Mouse (Mus musculus): ENCODE results near the gene Gsdmc3. TPM values are rescaled to one million over a fixed set of nuclear protein-coding genes. Genes with fewer than 3 reads are reported as not detected.
"Not testable (repeated sequence)": the region's sequence is repeated elsewhere in the genome, so short reads cannot be mapped to it uniquely, and the experiment has no call there.

Gsdmc3 gene
- polyA plus RNA-seq (2014; fragmentation: Nextera tagmentation; extraction: Ambion mirVana), result not detected in 2 replicates

GRCm38 (mm10) chr15:63878458-63878857 lies at the start of gene Gsdmc3:
Gene Gsdmc3, minus strand, starts transcription at chr15:63878558.
- not testable (repeated sequence) for DNase-seq (ENCODE audit: low spot score); H3K27ac ChIP-seq (replicated peaks; ENCODE audit: low read depth, low read length); H3K4me3 ChIP-seq (ENCODE audit: low read depth, low read length); H3K36me3 ChIP-seq (replicated peaks; ENCODE audit: control insufficient read depth, insufficient read depth, low read depth, low read length); H3K9ac ChIP-seq (replicated peaks; ENCODE audit: low read length); ATAC-seq (replicated peaks; ENCODE audit: insufficient number of reproducible peaks, low FRiP score, low TSS enrichment, low read depth); H3K4me2 ChIP-seq (ENCODE audit: low read depth, low read length); H3K4me1 ChIP-seq (ENCODE audit: control insufficient read depth, insufficient read depth, low read length); H3K27me3 ChIP-seq (ENCODE audit: control insufficient read depth, insufficient read depth, low read length); H3K9me3 ChIP-seq (replicated peaks; ENCODE audit: control insufficient read depth, low read length)
- 82% methylated on average over 1 of the region's 3 CpGs for WGBS

GRCm38 (mm10) chr15:63926201-63926600 lies 47.8 kb upstream of the Gsdmc3 start:
- Histone ChIP-seq H3K27me3 (ENCODE audit: control insufficient read depth, insufficient read depth, low read length) (no peaks in the 10 kb centered on the region), H3K4me3 (ENCODE audit: low read depth, low read length) (no peak overlapping the region), H3K9me3 (replicated peaks; ENCODE audit: control insufficient read depth, low read length) (no peaks in the 10 kb centered on the region), H3K9ac (replicated peaks; ENCODE audit: low read length) (no peak overlapping the region), H3K27ac (replicated peaks; ENCODE audit: low read depth, low read length) (no peak overlapping the region), H3K36me3 (replicated peaks; ENCODE audit: control insufficient read depth, insufficient read depth, low read depth, low read length) (no peaks in the 10 kb centered on the region), H3K4me2 (ENCODE audit: low read depth, low read length) (no peak overlapping the region), H3K4me1 (ENCODE audit: control insufficient read depth, insufficient read depth, low read length) (no peaks in the 10 kb centered on the region)
- WGBS, result 86% methylated on average over 3 of the region's 3 CpGs
- ATAC-seq (replicated peaks; ENCODE audit: insufficient number of reproducible peaks, low FRiP score, low TSS enrichment, low read depth) (no peak), DNase-seq (ENCODE audit: low spot score) (no peak)

GRCm38 (mm10) chr15:63924484-63924883 lies 46.1 kb upstream of the Gsdmc3 start:
- no peak for DNase-seq (ENCODE audit: low spot score)
- 80% methylated on average over 1 of the region's 1 CpGs for WGBS
- H3K9ac ChIP-seq (replicated peaks; ENCODE audit: low read length), result no peak overlapping the region

GRCm38 (mm10) chr15:63921618-63922017 lies 43.3 kb upstream of the Gsdmc3 start:
- not testable (repeated sequence) for H3K4me2 ChIP-seq (ENCODE audit: low read depth, low read length); H3K27ac ChIP-seq (replicated peaks; ENCODE audit: low read depth, low read length); H3K4me3 ChIP-seq (ENCODE audit: low read depth, low read length); H3K9me3 ChIP-seq (replicated peaks; ENCODE audit: control insufficient read depth, low read length); DNase-seq (ENCODE audit: low spot score); H3K36me3 ChIP-seq (replicated peaks; ENCODE audit: control insufficient read depth, insufficient read depth, low read depth, low read length); H3K4me1 ChIP-seq (ENCODE audit: control insufficient read depth, insufficient read depth, low read length); ATAC-seq (replicated peaks; ENCODE audit: insufficient number of reproducible peaks, low FRiP score, low TSS enrichment, low read depth); H3K9ac ChIP-seq (replicated peaks; ENCODE audit: low read length); H3K27me3 ChIP-seq (ENCODE audit: control insufficient read depth, insufficient read depth, low read length)
- 71% methylated on average over 2 of the region's 5 CpGs for WGBS

More at GRCm38 (mm10) chr15:63924484-63924883, 46.1 kb upstream of the Gsdmc3 start:
- Histone ChIP-seq H3K27ac (replicated peaks; ENCODE audit: low read depth, low read length) (no peak overlapping the region), H3K36me3 (replicated peaks; ENCODE audit: control insufficient read depth, insufficient read depth, low read depth, low read length) (no peaks in the 10 kb centered on the region), H3K27me3 (ENCODE audit: control insufficient read depth, insufficient read depth, low read length) (no peaks in the 10 kb centered on the region), H3K9me3 (replicated peaks; ENCODE audit: control insufficient read depth, low read length) (no peaks in the 10 kb centered on the region), H3K4me3 (ENCODE audit: low read depth, low read length) (no peak overlapping the region), H3K4me1 (ENCODE audit: control insufficient read depth, insufficient read depth, low read length) (no peaks in the 10 kb centered on the region), H3K4me2 (ENCODE audit: low read depth, low read length) (no peak overlapping the region)
- no peak for ATAC-seq (replicated peaks; ENCODE audit: insufficient number of reproducible peaks, low FRiP score, low TSS enrichment, low read depth)

GRCm38 (mm10) chr15:63919728-63920127 lies 41.4 kb upstream of the Gsdmc3 start:
- 71% methylated on average over 1 of the region's 2 CpGs for WGBS
- not testable (repeated sequence) for DNase-seq (ENCODE audit: low spot score); H3K36me3 ChIP-seq (replicated peaks; ENCODE audit: control insufficient read depth, insufficient read depth, low read depth, low read length); H3K4me2 ChIP-seq (ENCODE audit: low read depth, low read length); H3K4me1 ChIP-seq (ENCODE audit: control insufficient read depth, insufficient read depth, low read length); H3K27ac ChIP-seq (replicated peaks; ENCODE audit: low read depth, low read length); ATAC-seq (replicated peaks; ENCODE audit: insufficient number of reproducible peaks, low FRiP score, low TSS enrichment, low read depth); H3K9ac ChIP-seq (replicated peaks; ENCODE audit: low read length); H3K9me3 ChIP-seq (replicated peaks; ENCODE audit: control insufficient read depth, low read length); H3K4me3 ChIP-seq (ENCODE audit: low read depth, low read length); H3K27me3 ChIP-seq (ENCODE audit: control insufficient read depth, insufficient read depth, low read length)

GRCm38 (mm10) chr15:63916584-63916983 lies 38.2 kb upstream of the Gsdmc3 start:
- not testable (repeated sequence) for H3K36me3 ChIP-seq (replicated peaks; ENCODE audit: control insufficient read depth, insufficient read depth, low read depth, low read length); DNase-seq (ENCODE audit: low spot score); H3K4me1 ChIP-seq (ENCODE audit: control insufficient read depth, insufficient read depth, low read length)

GRCm38 (mm10) chr15:63912197-63912596 lies 33.8 kb upstream of the Gsdmc3 start, which contains the start of gene Gsdmc4:
Gene Gsdmc4, minus strand, starts transcription at chr15:63912297.
- not testable (repeated sequence) for ATAC-seq (replicated peaks; ENCODE audit: insufficient number of reproducible peaks, low FRiP score, low TSS enrichment, low read depth); H3K36me3 ChIP-seq (replicated peaks; ENCODE audit: control insufficient read depth, insufficient read depth, low read depth, low read length); DNase-seq (ENCODE audit: low spot score); H3K4me3 ChIP-seq (ENCODE audit: low read depth, low read length); H3K9me3 ChIP-seq (replicated peaks; ENCODE audit: control insufficient read depth, low read length); H3K27me3 ChIP-seq (ENCODE audit: control insufficient read depth, insufficient read depth, low read length); H3K27ac ChIP-seq (replicated peaks; ENCODE audit: low read depth, low read length); H3K4me1 ChIP-seq (ENCODE audit: control insufficient read depth, insufficient read depth, low read length); H3K9ac ChIP-seq (replicated peaks; ENCODE audit: low read length); H3K4me2 ChIP-seq (ENCODE audit: low read depth, low read length)
- 78% methylated on average over 2 of the region's 2 CpGs for WGBS

More at GRCm38 (mm10) chr15:63916584-63916983, 38.2 kb upstream of the Gsdmc3 start:
- ATAC-seq (replicated peaks; ENCODE audit: insufficient number of reproducible peaks, low FRiP score, low TSS enrichment, low read depth); H3K9me3 ChIP-seq (replicated peaks; ENCODE audit: control insufficient read depth, low read length); H3K4me2 ChIP-seq (ENCODE audit: low read depth, low read length); H3K27ac ChIP-seq (replicated peaks; ENCODE audit: low read depth, low read length); H3K9ac ChIP-seq (replicated peaks; ENCODE audit: low read length); H3K4me3 ChIP-seq (ENCODE audit: low read depth, low read length); H3K27me3 ChIP-seq (ENCODE audit: control insufficient read depth, insufficient read depth, low read length): not testable (repeated sequence)
- 93% methylated on average over 3 of the region's 4 CpGs for WGBS

GRCm38 (mm10) chr15:63909896-63910295 lies 31.5 kb upstream of the Gsdmc3 start:
- not testable (repeated sequence) for ATAC-seq (replicated peaks; ENCODE audit: insufficient number of reproducible peaks, low FRiP score, low TSS enrichment, low read depth); H3K27me3 ChIP-seq (ENCODE audit: control insufficient read depth, insufficient read depth, low read length)

More at GRCm38 (mm10) chr15:63909896-63910295, 31.5 kb upstream of the Gsdmc3 start:
- H3K4me3 ChIP-seq (ENCODE audit: low read depth, low read length); H3K27ac ChIP-seq (replicated peaks; ENCODE audit: low read depth, low read length); DNase-seq (ENCODE audit: low spot score); H3K4me2 ChIP-seq (ENCODE audit: low read depth, low read length); H3K4me1 ChIP-seq (ENCODE audit: control insufficient read depth, insufficient read depth, low read length); H3K9me3 ChIP-seq (replicated peaks; ENCODE audit: control insufficient read depth, low read length); H3K36me3 ChIP-seq (replicated peaks; ENCODE audit: control insufficient read depth, insufficient read depth, low read depth, low read length); H3K9ac ChIP-seq (replicated peaks; ENCODE audit: low read length): not testable (repeated sequence)
